Mouse (Mus musculus): ENCODE results near the gene Ano1. TPM values are rescaled to one million over a fixed set of nuclear protein-coding genes. Genes with fewer than 3 reads are reported as not detected.
A peak's percentile ranks its signal among the peaks of the same experiment; 100 is the strongest.

The Ano1 gene
- polyA plus RNA-seq, 1 experiment from 2014 or later: 9.7 TPM

GRCm38 (mm10) chr7:144687663-144688381 is 64.0 kb downstream of the Ano1 start:
- Histone ChIP-seq H3K27me3 (no peaks in the 10 kb centered on the region), H3K27ac (no peak overlapping the region), H3K4me1 (peaks cover 13% of the 10 kb centered on the region), H3K4me2 (no peak overlapping the region), H3K36me3 (no peaks in the 10 kb centered on the region), H3K4me3 (no peak overlapping the region), H3K9ac (no peak overlapping the region), H3K9me3 (no peaks in the 10 kb centered on the region)
- WGBS: 97% methylated on average over 2 of the region's 2 CpGs
- 0 out of 2 replicates have a peak, but pooled peaks have one; percentile 41 for ATAC-seq (ENCODE audit: insufficient number of reproducible peaks, low FRiP score, low TSS enrichment, low read depth)

DNA sequence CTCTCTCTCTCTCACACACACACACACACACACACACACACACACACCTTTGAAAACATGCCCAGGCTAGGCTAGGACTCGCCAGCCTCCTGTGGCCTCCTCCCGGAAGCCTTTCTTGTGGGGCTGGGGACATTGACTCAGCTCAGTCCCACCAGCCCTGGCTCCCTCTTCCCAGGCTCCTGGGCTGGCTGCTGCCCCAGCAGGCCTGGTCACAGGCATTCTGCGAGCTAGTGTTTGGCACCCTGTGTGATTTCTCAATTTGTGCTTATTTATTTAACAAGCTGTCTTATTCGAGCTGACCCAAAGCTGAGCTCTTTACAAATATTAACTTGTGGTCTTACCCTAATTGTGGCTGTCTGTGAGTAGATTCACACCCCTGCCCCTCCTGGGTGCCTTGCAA is 66.8 kb downstream of the Ano1 start:
- Histone ChIP-seq H3K4me3 (no peak overlapping the region), H3K27me3 (peaks cover 1% of the 10 kb centered on the region; the same call in 1 of the 2 replicates), H3K4me1 (peaks cover 12% of the 10 kb centered on the region), H3K9ac (no peak overlapping the region), H3K9me3 (no peaks in the 10 kb centered on the region), H3K36me3 (no peaks in the 10 kb centered on the region), H3K4me2 (no peak overlapping the region), H3K27ac (no peak overlapping the region)
- WGBS: 39% methylated on average over 4 of the region's 4 CpGs
- no peak for ATAC-seq (ENCODE audit: insufficient number of reproducible peaks, low FRiP score, low TSS enrichment, low read depth)

GRCm38 (mm10) chr7:144684467-144684866 is 67.3 kb downstream of the Ano1 start:
- H3K27me3 ChIP-seq: peaks cover 6% of the 10 kb centered on the region; the same call in 1 of the 2 replicates
- no peaks in the 10 kb centered on the region for H3K36me3 ChIP-seq
- no peak overlapping the region for H3K27ac ChIP-seq
- no peak overlapping the region for H3K4me3 ChIP-seq
- H3K4me2 ChIP-seq: no peak overlapping the region
- WGBS: 21% methylated on average over 5 of the region's 5 CpGs
- H3K4me1 ChIP-seq: peaks cover 9% of the 10 kb centered on the region
- no peaks in the 10 kb centered on the region for H3K9me3 ChIP-seq
- ATAC-seq (ENCODE audit: insufficient number of reproducible peaks, low FRiP score, low TSS enrichment, low read depth): no peak
- no peak overlapping the region for H3K9ac ChIP-seq

GRCm38 (mm10) chr7:144680096-144680495 is 71.7 kb downstream of the Ano1 start:
- H3K27ac ChIP-seq: no peak overlapping the region
- WGBS: 75% methylated on average over 5 of the region's 5 CpGs

GRCm38 (mm10) chr7:144678241-144679030 is 73.3 kb downstream of the Ano1 start:
- no peaks in the 10 kb centered on the region for H3K36me3 ChIP-seq
- no peak overlapping the region for H3K27ac ChIP-seq
- H3K27me3 ChIP-seq: peaks cover 32% of the 10 kb centered on the region
- 7% methylated on average over 68 of the region's 68 CpGs for WGBS
- 0 out of 2 replicates have a peak overlapping the region, but pooled peaks have one; percentile 31 for H3K9ac ChIP-seq
- peaks cover 18% of the 10 kb centered on the region for H3K4me1 ChIP-seq
- peak overlapping the region; percentile 46 for H3K4me3 ChIP-seq
- H3K4me2 ChIP-seq: peak overlapping the region; percentile 84
- ATAC-seq (ENCODE audit: insufficient number of reproducible peaks, low FRiP score, low TSS enrichment, low read depth): no peak
- H3K9me3 ChIP-seq: no peaks in the 10 kb centered on the region

More at GRCm38 (mm10) chr7:144680096-144680495, 71.7 kb downstream of the Ano1 start:
- no peak overlapping the region for H3K4me3 ChIP-seq
- H3K4me1 ChIP-seq: peaks cover 18% of the 10 kb centered on the region
- no peak for ATAC-seq (ENCODE audit: insufficient number of reproducible peaks, low FRiP score, low TSS enrichment, low read depth)
- no peaks in the 10 kb centered on the region for H3K36me3 ChIP-seq
- H3K27me3 ChIP-seq: peaks cover 32% of the 10 kb centered on the region
- H3K4me2 ChIP-seq: no peak overlapping the region
- H3K9me3 ChIP-seq: no peaks in the 10 kb centered on the region
- H3K9ac ChIP-seq: no peak overlapping the region

- Histone ChIP-seq H3K9ac (no peak overlapping the region), H3K4me3 (peak overlapping the region; percentile 46; the same call in 1 of the 2 replicates), H3K4me2 (0 out of 2 replicates have a peak overlapping the region, but pooled peaks have one; percentile 10), H3K4me1 (peaks cover 18% of the 10 kb centered on the region), H3K27ac (no peak overlapping the region), H3K27me3 (peaks cover 32% of the 10 kb centered on the region), H3K36me3 (no peaks in the 10 kb centered on the region), H3K9me3 (no peaks in the 10 kb centered on the region)
- no peak for ATAC-seq (ENCODE audit: insufficient number of reproducible peaks, low FRiP score, low TSS enrichment, low read depth)
- 33% methylated on average over 12 of the region's 12 CpGs for WGBS
Measured at GRCm38 (mm10) chr7:144677341-144678086, 74.3 kb downstream of the Ano1 start.

DNA sequence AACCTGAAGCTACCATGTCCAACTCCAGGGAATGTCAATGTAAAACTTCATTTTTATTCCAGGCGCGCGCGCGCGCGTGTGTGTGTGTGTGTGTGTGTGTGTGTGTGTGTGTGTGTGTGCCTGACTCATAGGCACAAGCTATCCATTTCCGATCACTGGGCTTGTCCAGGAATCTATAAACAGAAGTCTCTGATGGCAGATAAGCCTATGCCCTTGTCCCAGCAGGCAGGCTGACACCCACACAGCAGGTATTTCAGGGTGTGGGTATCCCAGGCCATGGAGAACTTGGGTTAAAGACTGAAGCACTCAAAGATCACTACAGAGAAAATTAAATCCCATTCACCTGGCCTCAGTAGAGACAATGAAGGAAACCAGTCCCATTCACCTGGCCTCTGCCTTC is 76.1 kb downstream of the Ano1 start:
- 94% methylated on average over 8 of the region's 8 CpGs for WGBS
- Histone ChIP-seq H3K9ac (no peak overlapping the region), H3K4me2 (no peak overlapping the region), H3K4me1 (peaks cover 18% of the 10 kb centered on the region), H3K27me3 (peaks cover 32% of the 10 kb centered on the region), H3K9me3 (no peaks in the 10 kb centered on the region), H3K27ac (no peak overlapping the region), H3K36me3 (no peaks in the 10 kb centered on the region), H3K4me3 (no peak overlapping the region)
- ATAC-seq (ENCODE audit: insufficient number of reproducible peaks, low FRiP score, low TSS enrichment, low read depth): no peak

GRCm38 (mm10) chr7:144669895-144670294 is 81.9 kb downstream of the Ano1 start:
- Histone ChIP-seq H3K27me3 (no peaks in the 10 kb centered on the region), H3K36me3 (no peaks in the 10 kb centered on the region), H3K4me2 (no peak overlapping the region), H3K4me3 (no peak overlapping the region), H3K27ac (no peak overlapping the region), H3K4me1 (peaks cover 4% of the 10 kb centered on the region; the same call in 1 of the 2 replicates), H3K9me3 (no peaks in the 10 kb centered on the region), H3K9ac (no peak overlapping the region)
- ATAC-seq (ENCODE audit: insufficient number of reproducible peaks, low FRiP score, low TSS enrichment, low read depth): no peak
- 98% methylated on average over 2 of the region's 2 CpGs for WGBS

DNA sequence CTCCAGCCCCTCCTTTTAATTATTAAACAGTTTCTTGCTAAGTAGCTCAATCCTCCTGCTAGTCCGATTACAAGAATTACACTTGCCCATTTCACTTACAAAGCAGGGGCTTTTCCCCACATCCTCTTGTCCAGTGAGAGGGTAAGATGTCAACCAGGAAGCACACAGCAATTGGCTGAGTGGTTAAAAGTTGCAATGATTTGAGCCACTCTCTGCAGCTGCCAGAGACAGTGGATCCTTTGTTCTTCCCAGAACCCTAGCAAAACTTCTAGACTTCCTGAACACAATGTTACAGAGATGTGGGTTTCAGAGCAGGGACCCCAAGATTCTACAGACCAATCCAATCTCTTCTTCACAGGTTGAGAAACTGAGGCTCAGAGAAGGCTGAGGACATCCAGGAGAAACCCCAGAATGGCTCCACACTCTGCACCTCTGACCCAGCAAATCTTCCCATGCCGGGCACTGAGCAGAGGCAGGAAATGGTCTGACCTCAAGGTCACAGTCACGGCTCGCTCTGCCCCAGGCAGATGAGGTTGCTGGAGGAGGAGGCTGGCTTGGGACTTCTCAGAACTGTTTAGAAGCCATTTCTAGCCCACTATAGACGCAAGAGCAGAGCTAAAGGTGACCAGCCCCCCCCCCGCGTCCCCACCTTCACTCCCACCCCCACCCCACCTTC is 83.0 kb downstream of the Ano1 start:
- Histone ChIP-seq H3K27me3 (no peaks in the 10 kb centered on the region), H3K27ac (no peak overlapping the region), H3K9ac (no peak overlapping the region), H3K9me3 (no peaks in the 10 kb centered on the region), H3K4me3 (no peak overlapping the region), H3K4me2 (no peak overlapping the region), H3K4me1 (peaks cover 4% of the 10 kb centered on the region; the same call in 1 of the 2 replicates), H3K36me3 (no peaks in the 10 kb centered on the region)
- WGBS: 32% methylated on average over 7 of the region's 7 CpGs
- no peak for ATAC-seq (ENCODE audit: insufficient number of reproducible peaks, low FRiP score, low TSS enrichment, low read depth)

- Histone ChIP-seq H3K27me3 (no peaks in the 10 kb centered on the region), H3K4me2 (no peak overlapping the region), H3K9ac (no peak overlapping the region), H3K9me3 (no peaks in the 10 kb centered on the region), H3K36me3 (no peaks in the 10 kb centered on the region), H3K27ac (no peak overlapping the region), H3K4me1 (peaks cover 4% of the 10 kb centered on the region; the same call in 1 of the 2 replicates), H3K4me3 (no peak overlapping the region)
- ATAC-seq (ENCODE audit: insufficient number of reproducible peaks, low FRiP score, low TSS enrichment, low read depth): no peak
- 90% methylated on average over 6 of the region's 6 CpGs for WGBS
Measured at GRCm38 (mm10) chr7:144667091-144667490, 84.7 kb downstream of the Ano1 start.

GRCm38 (mm10) chr7:144665585-144665984 is 86.2 kb downstream of the Ano1 start:
- no peak overlapping the region for H3K4me3 ChIP-seq
- no peak for ATAC-seq (ENCODE audit: insufficient number of reproducible peaks, low FRiP score, low TSS enrichment, low read depth)
- no peaks in the 10 kb centered on the region for H3K27me3 ChIP-seq
- no peak overlapping the region for H3K4me2 ChIP-seq
- H3K9ac ChIP-seq: no peak overlapping the region
- H3K36me3 ChIP-seq: no peaks in the 10 kb centered on the region
- peaks cover 4% of the 10 kb centered on the region; the same call in 1 of the 2 replicates for H3K4me1 ChIP-seq
- WGBS: 76% methylated on average over 3 of the region's 3 CpGs
- H3K27ac ChIP-seq: no peak overlapping the region
- no peaks in the 10 kb centered on the region for H3K9me3 ChIP-seq

Measured in limb, embryonic 15.5 days (tissue).